Mouse (Mus musculus) lung, postnatal 14 days (tissue): ENCODE results near the gene Trio.
"Not testable (repeated sequence)": the region's sequence is repeated elsewhere in the genome, so short reads cannot be mapped to it uniquely, and the experiment has no call there.

Source experiments
- DNase-seq: peaks from one replicate; pipeline ENCODE4 v3.0.0; 2021

Gene Trio

DNA sequence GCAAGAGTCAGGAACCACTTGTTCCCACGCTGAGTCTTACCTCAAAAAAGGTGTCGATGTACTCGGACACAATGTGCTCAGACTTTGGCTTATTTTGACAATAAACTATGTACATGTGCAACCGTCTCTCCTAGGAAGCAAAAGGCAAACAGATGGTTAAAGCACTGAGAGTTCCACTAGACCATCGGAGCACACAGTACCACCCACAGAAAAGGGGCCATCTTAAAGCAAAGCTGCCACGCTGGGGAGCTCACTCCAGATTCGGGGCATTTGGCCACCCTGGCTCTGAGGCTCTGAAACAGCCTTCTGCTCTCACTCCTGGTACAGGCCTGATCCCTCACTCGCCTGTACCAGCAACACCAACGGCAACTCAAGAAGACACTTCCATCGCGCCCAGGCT is 269.2 kb downstream of the Trio start:
- no peak for DNase-seq

DNA sequence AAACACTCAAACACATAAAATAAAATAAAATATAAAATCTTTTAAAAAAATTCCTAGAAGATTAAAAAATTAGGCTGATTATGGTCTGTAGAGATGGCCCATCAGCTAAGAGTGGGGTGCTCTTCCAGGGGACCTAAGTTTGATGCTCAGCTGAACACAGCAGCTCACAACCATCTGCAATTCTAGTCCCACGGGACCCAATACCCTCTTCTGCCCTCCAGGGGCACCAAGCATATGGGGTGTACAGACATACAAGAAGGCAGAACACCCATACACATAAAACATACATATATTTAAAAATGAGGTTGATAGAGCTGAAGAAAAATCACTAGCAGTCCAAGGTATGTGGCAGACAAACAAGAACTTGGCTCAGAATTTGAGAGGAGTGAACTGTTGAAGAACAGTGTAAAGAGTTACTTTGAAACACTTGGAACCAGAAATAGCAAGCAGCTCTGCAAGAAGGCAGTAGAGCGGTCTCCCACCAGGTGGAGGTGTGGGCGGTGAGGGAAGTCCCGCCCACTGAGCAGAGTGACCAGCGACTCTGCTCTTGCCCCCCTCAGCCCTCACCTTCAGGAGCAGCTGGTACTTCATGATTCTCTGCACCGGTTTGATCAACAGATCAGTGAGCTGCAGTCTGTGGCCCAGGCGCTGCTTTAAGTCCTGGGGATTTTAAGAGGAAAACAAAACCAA is 270.9 kb downstream of the Trio start:
- DNase-seq = peak; percentile 29

DNA sequence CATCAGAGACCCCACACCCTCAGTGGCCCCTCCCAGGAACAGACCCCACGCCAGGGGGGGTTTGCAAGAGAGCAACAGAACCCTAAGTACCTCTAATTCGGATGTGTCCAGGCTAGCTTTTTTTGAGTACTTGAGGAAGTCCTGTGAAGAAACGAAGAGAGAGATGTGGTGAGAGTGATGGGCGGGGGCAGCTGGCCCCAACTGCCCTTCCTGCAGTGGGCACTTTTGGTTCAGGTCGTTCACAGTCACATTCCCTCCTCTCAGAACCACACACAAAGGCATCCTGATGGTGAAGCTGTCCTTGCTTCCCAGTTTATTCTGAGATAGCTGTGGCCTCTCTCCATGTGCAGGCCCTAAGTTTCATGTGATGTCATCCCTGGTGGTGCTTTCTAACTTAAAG is 271.7 kb downstream of the Trio start:
- DNase-seq = no peak

DNA sequence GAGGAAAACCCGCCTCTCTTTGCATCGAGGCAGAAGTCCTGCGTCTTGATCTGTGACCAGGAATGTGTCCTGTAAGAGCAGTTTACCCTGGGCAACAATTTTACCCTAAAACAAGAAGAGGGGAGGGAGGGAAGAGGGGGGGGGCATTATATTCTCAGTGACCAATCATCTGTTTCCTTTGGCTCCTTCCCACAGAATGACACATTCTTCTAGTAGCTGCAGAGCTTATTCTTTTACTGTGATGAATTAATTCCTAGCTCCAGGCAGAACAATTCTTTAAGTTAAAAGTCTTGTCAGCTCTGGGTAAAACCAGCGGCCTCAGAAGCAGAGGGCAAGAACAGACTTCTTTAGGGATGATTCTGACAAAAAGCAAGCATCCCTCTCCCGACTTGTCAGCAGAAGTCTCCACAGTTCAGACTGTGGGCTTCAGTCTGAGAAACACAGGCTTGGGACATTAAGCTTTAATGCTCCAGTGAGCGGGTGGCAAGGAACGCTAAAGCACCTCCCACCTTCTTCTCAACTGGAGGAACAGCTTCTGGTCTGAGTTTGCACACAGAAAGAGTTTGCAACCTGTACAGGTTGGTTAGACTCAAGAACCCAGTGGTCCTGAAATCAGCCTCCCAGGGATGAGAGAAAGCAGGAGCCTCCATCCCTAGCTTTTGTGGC is 272.8 kb downstream of the Trio start:
- DNase-seq = no peak

DNA sequence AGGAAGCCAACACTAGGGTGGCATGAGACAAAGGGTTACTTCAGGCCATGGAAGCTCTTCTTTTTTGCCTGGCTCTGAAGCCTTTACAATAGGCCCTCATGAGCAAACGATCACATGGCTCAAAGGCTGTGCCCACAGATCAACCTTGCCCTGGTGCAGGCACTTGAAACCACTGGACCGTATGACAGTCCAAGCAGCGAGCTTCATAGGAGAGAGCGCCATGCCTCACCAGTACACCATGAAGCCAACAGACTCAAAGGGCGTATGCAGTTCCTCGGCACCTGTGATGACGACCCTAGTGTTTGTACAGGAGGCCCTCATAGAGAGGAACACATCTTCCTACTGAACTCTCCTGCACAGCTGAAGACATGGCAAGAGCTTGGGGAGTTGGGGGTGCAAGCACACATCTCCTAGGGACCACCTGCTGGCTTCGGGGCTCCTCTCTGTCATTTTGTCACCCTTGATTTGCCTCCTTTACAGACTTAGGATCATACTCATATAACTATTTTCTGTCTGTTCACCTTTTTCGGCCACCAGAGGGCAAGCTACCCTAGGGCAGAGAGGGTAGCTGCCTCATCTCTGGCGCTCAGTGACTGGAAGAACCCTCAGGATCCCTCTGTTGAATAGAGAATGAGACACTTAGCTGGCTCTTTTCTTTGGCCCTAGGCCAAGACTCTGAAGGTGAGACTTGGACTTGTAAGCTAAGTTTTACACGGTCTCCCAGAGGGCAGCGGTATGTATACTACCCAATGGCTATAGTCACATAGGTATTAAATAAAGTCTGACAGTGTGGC is 273.8 kb downstream of the Trio start:
- peak; percentile 76 for DNase-seq

DNA sequence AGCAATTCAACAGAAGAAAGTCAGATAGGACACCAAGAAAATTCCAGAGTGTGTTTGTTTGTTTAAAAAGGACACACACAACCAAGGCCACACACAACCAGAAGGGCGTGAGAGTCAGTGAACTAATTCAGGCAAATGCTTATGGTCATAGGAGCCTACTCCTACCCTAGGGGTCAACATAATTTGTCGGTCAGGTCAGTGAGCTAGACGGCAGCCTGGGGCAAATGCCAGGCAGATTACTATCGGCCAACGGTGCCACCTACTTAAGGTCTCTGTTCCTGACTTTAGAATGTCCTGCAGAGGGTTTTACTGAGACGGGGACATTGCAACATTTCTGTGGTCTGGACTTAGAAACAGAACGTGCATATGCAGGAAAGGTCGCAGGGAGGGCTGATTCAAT is 276.9 kb downstream of the Trio start:
- DNase-seq = no peak

DNA sequence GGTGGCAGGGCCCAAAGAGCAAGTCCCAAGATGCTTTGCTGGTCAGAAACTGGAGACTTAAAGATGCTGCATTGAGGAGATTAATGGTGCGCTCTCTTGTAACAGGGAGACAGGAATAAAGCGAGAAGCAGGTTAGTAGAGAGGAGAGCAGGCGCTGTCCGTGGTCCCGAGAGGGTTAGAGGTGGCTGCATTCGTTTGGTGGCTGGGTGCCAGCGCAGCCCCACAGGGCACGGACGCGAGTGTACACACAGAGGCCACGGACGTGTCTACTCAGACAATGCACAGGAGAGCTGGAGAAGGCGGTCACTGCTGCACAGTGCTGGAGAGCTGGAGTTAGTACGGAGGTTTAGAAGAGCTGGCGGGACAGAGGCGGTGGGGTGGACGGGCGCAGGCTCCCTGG is 278.1 kb downstream of the Trio start:
- no peak for DNase-seq

DNA sequence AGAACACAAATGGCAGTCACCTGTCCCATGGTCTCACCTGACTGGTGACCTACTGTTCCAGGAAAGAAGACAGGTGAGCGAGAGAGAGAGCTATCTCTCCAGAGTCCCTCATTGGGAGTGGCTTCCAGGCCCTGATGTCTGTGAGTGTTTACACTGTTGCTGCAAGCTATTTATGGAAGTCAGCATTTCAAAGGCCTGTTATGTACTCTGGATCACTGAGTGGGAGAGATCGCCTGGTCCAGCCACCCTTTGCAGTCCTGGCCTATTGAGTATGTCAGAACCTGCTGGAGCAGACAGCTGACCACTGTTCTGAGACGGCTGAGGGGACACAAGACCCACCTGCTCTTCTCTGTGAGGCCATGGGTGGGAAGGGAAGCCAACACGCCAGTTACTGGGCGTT is 280.7 kb downstream of the Trio start:
- DNase-seq = no peak

DNA sequence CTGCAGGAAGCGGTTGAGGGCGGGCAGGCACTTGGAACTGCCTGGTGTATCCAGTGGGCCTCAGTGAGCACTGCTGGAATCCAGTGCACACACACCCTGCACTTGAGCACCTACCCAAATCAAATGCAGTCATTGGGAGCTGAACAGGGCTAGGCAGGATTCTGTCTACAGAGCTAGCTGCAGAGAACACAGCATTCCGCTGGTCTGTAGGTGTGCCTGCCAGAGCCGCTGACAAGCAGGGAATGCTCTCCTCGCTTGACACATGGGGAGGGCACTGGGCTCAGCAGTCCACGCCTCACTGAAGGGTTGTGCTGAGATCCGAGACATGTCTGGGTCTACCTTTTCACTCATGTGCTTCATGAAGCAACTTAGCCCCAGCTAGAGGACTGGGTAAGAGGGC is 285.6 kb downstream of the Trio start:
- peak; percentile 20 for DNase-seq

DNA sequence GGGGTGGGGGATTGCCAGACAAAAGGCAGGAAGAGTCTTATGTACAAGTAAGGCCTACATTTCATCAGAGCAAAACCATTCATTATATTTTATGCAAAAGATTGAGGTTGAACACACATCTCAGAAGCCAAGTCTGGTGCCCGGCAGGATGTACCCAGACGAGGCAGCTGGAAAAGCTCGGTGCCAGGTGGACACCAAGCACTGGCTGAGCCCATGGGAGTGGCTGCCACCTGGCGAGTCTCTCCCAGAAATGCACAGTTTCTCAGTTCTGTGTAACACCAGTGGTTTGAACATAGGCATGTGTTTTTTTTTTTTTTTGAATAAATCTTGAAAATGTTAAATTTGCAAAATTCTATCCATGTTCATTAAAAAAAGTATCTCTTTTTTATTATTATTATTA is 293.8 kb downstream of the Trio start:
- no peak for DNase-seq

DNA sequence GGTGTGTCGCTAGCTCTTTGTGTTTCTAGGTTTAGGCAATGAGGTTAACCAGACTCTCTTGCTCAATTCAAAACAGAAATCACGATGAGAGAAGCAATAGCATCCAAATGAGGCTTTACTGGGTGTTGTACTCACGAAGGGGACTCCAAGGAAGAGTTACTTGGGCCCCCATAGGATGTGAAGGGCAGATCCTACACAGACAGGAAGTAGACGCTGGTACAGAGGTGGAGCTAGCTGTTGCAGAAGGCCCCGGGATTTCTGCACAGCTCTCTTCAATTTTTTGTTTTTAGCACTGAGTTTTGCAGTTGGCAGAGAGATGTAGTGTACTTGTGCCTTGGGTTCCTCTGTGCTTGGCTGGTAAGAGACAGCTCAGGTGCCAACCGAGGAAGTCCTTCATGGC is 299.4 kb downstream of the Trio start:
- DNase-seq = no peak

DNA sequence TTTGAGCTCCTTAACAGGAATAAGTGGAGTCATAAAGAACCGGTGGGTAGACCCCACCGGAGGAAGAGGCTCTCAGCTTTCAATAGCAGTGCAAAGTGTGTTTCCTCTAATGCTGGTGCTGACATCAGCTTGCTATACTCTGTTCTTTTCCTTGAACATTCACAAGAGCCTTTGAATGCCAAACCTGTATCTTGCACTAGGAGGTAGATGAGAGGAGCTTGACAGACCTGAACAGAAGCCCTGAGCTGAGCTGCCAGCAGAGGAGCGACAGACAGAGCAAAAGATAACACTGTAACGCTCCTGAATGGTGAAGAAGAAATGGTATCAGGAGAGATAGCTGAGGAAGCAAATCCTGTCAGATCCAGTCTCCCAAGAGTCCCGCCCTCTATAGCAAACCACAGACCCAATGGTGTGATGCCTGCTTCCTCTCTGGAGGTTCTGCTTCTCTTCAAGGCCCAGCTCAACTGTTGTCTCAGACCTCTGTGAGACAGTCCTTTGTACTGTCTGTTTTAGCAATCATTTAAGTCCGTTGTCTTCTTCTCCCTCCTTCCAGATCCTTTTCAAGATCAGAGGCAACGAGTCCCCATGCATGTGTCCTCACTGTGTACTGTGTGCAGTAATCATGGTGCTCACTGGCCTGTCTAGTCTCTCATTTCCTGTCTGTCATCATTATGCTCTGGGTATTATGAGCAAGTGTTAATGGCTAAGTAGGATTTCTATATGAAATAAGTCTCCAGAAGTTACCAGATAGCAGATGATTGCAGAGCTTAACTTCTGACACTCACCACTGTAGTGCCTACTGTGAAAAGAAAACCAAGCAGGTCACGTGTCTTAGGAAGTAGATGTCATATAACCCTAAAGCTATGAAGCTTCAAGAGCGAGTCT is 300.6 kb downstream of the Trio start:
- no peak for DNase-seq

DNA sequence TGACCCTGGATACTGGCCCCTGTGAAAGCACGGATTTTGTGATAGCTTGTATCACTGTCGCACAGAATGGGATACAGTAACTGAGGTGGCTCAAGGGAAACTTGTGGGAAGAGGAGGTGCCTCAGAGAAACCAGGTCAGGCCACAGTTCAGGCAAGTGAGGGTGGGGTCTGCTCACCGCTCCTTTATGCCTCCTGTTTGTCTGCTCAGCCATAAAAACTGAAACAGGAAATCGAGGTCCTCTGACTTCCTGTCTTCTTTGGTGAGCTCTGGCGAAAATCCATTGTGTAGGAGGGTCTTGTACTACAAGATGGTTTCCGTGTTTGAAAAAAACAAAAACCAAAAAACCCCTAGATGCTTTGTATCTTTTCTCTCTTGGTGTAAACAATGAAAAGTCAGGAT is 301.4 kb downstream of the Trio start:
- no peak for DNase-seq

DNA sequence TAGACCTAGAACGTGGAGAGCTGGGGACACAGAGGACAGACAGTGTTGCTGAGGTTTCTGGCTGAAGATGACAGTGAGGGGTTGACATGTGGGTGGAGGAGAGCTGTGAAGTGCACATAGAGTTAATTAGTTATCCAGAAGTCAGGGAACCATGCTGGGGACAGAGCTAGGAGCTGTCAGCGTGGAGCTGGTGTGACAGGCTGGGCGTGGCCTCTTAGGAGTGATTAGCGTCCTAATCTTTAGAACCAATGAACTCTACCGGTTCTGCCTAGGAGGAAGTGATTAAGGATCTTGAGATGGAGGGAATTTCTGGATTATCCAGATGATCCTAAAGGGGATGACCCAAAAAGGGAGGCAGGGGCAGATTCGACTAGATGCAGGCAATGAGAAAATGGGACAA is 301.9 kb downstream of the Trio start:
- DNase-seq = no peak

DNA sequence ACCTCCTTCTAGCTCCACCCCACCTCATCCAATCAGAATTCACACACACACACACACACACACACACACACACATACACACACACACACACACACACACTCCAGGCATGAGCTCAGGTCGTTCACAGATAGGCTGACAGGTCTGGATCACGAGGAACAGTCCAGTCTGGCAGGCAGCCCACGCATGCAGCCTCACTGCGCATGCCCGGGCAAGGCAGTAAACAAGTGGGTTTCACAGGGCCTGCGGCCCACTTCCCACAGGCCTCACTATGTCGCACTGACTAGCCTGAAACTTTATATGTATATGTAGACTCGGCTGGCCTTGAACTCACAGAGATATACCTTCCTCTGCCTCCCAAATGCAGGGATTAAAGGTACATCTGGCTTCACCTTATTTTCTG is 305.4 kb downstream of the Trio start:
- not testable (repeated sequence) for DNase-seq

DNA sequence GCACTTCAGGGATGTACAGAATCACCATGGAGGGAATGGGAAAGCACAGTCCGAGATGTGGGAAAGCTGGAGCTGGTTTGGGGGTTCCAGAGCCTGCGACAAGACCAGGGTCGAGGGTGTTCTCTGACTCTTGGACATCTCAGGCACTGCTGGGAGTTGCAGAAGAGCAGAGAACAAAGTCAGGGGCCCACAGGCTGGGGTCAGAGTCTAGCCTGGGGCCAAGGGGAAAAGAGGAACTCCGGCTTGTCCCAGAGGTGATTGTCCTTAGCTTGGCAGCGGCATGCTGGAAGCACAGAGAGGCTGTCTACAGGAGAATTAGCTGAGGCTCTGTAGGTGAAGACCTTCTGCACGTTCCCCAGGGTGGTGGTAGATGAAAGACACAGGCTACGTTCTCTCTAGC is 307.0 kb downstream of the Trio start:
- DNase-seq = no peak

DNA sequence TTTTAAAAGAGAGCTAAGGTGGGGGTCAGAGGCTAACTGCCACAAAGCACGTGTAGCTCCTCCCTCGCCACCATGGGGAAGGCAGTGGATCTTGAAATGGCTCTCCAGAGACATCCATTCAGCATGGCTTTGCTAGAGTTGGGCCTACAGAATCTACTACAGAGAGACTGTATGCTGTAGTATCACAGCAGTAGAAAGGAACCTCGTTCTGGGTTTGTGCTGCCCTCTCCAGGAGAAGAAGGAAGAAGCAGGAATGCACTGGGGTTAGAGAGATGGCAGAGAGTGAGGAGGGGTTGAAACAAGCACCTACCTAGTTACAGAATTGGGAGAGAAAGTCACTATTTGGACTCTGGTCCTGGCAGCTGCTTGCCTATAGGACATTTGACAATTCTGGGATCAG is 310.3 kb downstream of the Trio start:
- peak; percentile 70 for DNase-seq

DNA sequence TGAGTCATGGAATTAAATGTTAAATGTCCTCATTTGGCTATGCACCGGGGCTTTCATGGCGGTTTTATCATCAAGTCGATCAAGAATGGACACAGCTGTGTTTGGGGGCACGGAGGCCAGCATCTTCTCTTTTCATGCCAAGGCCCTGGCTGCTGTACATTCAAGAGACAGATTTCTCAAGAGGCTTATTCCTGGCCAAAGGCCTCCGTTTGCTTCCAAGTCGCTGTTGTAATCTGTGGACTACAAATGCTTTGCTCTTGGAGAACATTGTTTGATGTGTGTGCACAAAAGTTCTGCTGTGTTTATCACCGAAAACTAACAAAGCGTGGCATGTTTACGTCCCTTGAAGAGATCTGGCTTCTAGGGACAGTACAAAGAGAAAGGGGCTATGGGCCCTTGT is 314.9 kb downstream of the Trio start:
- DNase-seq = peak; percentile 63

DNA sequence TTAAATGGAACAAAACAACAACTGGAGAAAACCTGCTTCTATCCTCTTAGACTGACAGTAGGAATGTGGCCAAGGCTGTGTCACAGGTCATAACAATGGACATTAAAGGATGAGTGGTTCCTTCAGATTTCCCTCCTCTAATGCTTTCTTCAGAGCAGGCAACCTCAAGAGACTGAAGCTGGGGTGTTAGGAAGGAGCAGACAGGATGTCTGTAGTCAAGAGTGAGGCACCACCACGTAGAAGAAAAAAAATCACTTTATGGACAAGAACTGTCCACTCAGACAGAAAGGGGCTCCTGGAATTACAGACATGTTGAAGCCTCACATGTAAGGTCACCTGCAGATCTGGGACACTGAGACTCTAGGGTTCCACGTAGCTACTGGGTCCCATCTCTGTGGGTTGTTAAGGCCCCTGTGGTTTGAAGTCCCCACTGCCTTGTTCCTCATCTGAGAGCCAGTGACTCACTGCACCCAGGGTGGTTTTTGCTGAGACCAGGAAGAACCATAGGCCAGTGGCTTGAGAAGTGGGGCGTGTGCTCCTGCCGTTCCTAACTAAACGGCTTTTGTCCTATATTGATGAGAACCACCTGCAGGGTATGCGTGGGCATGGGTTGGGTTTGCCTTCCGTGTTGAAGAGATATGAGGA is 316.6 kb downstream of the Trio start:
- DNase-seq = no peak

DNA sequence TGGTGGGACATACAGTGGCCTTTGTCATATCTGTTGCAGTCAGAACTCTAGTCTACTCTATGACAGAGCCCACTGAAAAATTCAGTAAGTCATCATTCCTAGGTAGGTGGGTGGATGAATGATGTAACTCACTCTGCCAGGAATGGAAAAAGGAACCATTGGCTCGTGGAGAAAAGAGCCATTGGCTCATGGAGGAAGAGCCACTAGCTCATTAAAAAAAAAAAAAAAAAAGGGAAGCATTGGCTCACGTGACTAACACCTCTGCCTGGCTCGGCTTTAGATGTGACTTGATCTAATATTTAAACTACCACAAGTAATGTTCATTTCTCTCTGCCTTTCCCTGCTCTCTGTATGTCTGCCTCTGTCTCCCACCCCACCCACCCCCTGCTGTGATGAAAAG is 317.1 kb downstream of the Trio start:
- DNase-seq = no peak

DNA sequence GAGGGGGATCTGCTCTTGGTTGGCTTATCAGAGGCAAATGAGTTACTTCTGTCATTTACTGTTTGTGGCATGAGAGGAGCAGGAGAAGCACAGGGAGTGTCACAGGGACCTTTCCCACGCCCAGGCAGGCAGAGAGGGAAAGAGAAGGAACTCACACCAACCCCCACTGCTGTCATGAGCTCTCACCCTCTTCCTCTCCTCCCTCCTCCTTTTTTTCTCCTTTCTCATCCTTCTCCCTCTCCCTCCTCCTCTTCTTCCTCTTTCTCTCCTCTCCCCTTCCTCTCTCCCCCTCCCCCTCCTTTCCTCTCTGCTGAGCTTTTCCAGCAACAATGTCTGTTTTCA is 322.7 kb downstream of the Trio start:
- DNase-seq = no peak

DNA sequence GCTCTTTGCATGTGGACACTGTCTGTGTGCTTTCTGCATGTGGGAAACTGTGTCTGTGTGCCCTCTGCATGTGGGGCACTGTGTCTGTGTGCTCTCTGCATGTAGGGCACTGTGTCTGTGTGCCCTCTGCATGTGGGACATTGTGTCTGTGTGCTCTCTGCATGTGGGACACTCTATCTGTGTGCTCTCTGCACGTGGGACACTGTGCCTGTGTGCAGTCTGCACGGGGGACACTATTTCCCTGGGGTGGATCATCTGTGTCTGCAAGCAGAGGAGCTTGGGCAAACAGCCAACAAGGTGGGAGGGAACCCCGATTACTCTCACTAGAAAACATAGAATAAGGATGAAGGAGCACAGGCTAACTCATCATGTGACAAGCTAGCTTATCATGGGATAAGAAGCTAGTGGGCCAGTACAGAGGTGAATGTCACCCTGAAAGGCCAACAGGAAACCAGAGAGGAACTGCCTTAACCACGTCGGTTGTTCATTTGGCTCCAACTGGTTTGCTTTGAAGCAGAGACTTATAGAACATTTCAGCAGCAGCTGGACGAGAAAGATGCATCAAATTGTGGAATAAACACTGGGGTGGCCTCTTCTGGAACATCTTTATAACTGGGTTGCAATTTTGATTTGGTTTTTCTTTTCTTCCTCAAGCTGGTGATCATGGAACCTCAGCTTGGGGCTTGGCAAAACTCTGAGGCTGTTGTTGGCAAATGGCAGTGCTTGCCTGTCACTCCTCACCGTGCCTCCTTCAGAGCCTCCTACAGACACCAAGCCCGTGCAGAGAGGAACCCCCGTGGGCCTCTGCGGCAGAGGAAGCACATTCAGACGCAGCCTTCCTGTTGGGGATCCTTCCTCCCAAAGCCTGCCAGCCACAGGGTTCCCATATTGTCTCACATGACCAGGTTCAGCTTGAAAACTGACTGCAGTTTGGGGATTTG is 323.3 kb downstream of the Trio start:
- DNase-seq = no peak
